Mouse (Mus musculus) C2C12 (cell line): ENCODE results near the gene Tex22. TPM values are rescaled to one million over a fixed set of nuclear protein-coding genes. Genes with fewer than 3 reads are reported as not detected.

Source experiments
- H3K27me3 ChIP-seq: one replicate; pipeline ENCODE4 v1.6.1; 2011; ENCODE audit not compliant: control insufficient read depth, insufficient read depth, insufficient read length
- H3K36me3 ChIP-seq: one replicate; pipeline ENCODE4 v1.6.1; 2011; ENCODE audit not compliant: control insufficient read depth, insufficient read depth
- H3K4me3 ChIP-seq: one replicate; pipeline ENCODE4 v1.5.1; 2011; ENCODE audit warnings: mild to moderate bottlenecking, control low read depth; ENCODE audit not compliant: poor library complexity, insufficient read depth, severe bottlenecking
- H3K79me2 ChIP-seq: one replicate; pipeline ENCODE4 v1.6.1; 2011; ENCODE audit not compliant: control insufficient read depth, insufficient read depth
- H3K79me3 ChIP-seq: one replicate; pipeline ENCODE4 v1.6.1; 2011; ENCODE audit warnings: low read depth, control low read depth
- H3ac ChIP-seq: one replicate; pipeline ENCODE3; 2011; ENCODE audit warnings: low read depth; ENCODE audit not compliant: control insufficient read depth, insufficient read length
- CEBPB ChIP-seq: IDR thresholded peaks from one replicate; pipeline ENCODE4 v1.6.1; 2011; ENCODE audit warnings: low read depth, mild to moderate bottlenecking, control low read depth, moderate library complexity
- CTCF ChIP-seq: IDR thresholded peaks from one replicate; pipeline ENCODE4 v1.5.1; 2011; ENCODE audit not compliant: control insufficient read depth, insufficient read depth, insufficient read length
- FOSL1 ChIP-seq: IDR thresholded peaks from one replicate; pipeline ENCODE4 v1.8.0; 2011; ENCODE audit warnings: mild to moderate bottlenecking, low read length; ENCODE audit not compliant: poor library complexity, insufficient read depth, severe bottlenecking
- MAX ChIP-seq: IDR thresholded peaks from one replicate; pipeline ENCODE4 v1.6.1; 2011; ENCODE audit warnings: mild to moderate bottlenecking, control low read depth
- MYOD1 ChIP-seq: IDR thresholded peaks from one replicate; pipeline ENCODE4 v1.6.1; 2011; ENCODE audit warnings: low read depth; ENCODE audit not compliant: control insufficient read depth, insufficient read length
- MYOG ChIP-seq: IDR thresholded peaks from one replicate; pipeline ENCODE4 v1.6.1; 2011; ENCODE audit not compliant: control insufficient read depth, insufficient read length; ENCODE audit errors: extremely low read depth
- USF1 ChIP-seq: IDR thresholded peaks from one replicate; pipeline ENCODE4 v1.6.1; 2011; ENCODE audit warnings: low read depth, mild to moderate bottlenecking, control low read depth, moderate library complexity
- microRNA-seq: library from miRNA; unstranded; fragments of <30 nt; microRNA quantifications from one replicate; pipeline ENCODE4, GENCODE M21; 2019; ENCODE audit warnings: borderline microRNAs expressed
- polyA plus RNA-seq: library from polyadenylated mRNA; unstranded; fragments of >200 nt; fragmentation: generic; extraction: Trizol; gene quantifications from one replicate; pipeline ENCODE4 v1.2.1, GENCODE M21; 2012; ENCODE audit warnings: missing spikeins

Gene Tex22
- polyA plus RNA-seq, 1 experiment = not detected

DNA sequence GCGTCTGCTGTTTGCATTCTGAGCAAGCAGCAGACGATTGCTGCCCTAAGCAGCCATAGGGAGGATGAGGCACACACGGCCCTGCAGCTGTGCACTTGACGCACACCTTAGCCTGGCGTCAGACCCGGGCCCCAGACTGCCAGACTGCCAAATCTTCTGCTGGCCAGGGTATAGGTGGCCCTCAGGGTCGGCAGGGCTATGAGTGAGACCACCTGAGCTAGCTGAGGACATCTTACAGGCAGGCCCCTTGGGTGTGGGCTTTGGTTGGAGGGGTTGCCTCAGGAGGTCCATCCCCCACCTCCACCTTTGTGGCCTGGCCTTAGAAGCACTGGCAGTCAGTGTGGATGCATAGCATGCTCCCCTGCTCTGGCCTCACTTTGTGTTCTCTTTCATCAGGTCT, 61.1 kb downstream of the Tex22 start:
- no peak overlapping the region for H3K4me3 ChIP-seq
- H3K79me2 ChIP-seq = peaks cover 2% of the 10 kb centered on the region
- H3K36me3 ChIP-seq = peaks cover 60% of the 10 kb centered on the region
- no peaks in the 10 kb centered on the region for H3K79me3 ChIP-seq
- no peak for TF ChIP-seq FOSL1
- TF ChIP-seq MAX = no peak
- TF ChIP-seq USF1 = no peak
- no peak for TF ChIP-seq CEBPB
- TF ChIP-seq CTCF = no peak
- no peak for TF ChIP-seq MYOG
- TF ChIP-seq MYOD1 = no peak
- H3ac ChIP-seq = no peak overlapping the region
- H3K27me3 ChIP-seq = no peaks in the 10 kb centered on the region

DNA sequence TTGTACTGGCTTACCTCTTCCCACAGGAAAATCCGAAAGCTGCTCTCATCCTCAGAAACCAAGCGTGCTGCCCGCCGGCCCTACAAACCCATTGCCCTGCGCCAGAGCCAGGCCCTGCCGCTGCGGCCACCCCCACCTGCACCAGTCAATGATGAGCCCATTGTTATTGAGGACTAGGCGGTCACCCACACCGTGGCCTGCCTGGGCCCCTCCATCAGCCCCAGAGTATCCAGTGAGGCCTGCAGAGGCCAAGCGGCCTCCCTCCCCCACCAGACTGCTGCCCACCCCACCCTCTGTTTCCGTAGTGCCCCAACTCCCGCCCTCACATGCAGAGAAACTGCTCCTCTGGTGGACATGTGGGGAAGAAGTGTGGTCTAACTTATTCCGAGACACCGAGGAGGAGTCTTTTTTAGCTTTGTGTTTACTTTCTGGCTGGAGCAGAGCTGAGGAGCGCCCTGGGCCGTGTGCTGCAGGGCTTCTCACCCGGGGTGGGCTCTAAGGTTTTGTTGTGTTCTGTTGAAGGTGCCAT, 62.3 kb downstream of the Tex22 start:
- TF ChIP-seq MYOD1 (no peak), CTCF (no peak), USF1 (no peak), FOSL1 (no peak)
- no peaks in the 10 kb centered on the region for H3K27me3 ChIP-seq
- peaks cover 54% of the 10 kb centered on the region for H3K36me3 ChIP-seq
- peaks cover 13% of the 10 kb centered on the region for H3K79me2 ChIP-seq
- peaks cover 9% of the 10 kb centered on the region for H3K79me3 ChIP-seq
- no peak overlapping the region for H3ac ChIP-seq
- no peak overlapping the region for H3K4me3 ChIP-seq

DNA sequence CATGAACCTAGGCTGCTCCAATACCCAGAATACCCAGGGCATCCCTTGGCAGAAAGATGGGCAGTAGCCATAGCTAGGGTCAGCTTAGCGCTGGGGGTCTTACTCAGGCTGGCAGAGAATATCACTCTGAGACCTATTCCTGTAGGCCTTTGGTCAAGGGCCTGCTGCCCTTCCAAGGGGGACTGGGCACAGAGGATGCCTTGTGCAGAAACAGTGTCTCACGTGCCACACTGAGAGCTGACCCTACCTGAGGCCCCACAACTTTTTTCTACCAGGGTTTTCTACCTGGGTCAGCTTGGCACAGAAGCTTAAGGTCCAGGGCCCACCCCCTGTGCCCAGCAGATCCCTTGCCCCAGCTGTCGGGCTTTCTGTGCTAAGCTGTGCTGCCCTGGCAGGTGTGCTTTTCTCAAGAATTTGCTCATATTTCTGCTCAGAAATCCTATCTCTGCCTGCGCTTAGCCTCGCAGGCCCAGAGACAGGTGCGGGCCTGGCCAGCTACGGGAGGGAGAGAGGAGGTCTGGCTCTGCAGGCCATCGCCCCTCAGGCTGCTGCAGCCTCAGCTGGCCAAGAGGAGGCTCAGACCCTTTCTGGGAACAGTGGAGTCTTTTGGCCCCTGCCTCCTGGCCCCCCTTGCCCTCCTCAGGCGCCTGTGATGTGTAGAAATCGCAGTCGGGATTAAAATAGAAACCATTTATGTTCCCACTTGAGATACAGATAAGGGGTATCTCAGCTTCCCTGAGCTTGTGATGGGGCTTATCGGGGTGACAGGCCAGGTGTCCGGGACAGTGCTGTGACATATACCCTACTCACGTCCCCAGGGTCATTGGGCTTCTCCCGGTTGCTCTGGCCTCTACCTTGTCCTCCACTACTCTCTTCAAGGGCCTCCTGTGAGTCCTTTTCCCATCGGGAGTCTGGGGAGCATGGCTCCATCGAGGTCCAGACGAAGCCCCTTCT, 63.2 kb downstream of the Tex22 start:
- Histone ChIP-seq H3K4me3 (no peak overlapping the region), H3K79me2 (peaks cover 23% of the 10 kb centered on the region), H3K79me3 (peaks cover 18% of the 10 kb centered on the region), H3ac (no peak overlapping the region), H3K36me3 (peaks cover 57% of the 10 kb centered on the region), H3K27me3 (no peaks in the 10 kb centered on the region)
- TF ChIP-seq CEBPB (no peak), USF1 (no peak), MYOG (no peak), FOSL1 (no peak), MAX (no peak), MYOD1 (no peak), CTCF (no peak)

DNA sequence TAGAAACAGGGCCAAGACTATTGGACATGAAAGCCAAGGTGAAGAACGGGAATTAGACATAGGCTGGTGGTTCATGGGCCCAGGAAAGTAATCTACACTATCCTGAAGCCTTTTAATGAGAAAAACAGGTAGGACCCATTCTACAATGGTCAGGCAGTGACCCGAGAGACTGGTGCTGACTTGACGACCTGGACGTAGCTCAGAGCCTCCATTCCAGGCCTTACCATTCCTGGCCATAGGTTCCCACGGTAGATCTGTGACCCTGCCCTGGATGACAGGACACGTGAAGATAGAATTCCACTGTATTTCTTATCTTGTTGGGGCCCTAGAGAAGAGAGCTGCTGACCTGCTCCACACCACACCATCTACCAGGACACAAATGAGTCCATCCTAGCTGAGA, 64.0 kb downstream of the Tex22 start:
- TF ChIP-seq USF1 (no peak), MYOD1 (no peak), CEBPB (no peak), FOSL1 (no peak), MYOG (no peak), CTCF (no peak), MAX (no peak)
- Histone ChIP-seq H3K4me3 (no peak overlapping the region), H3K27me3 (no peaks in the 10 kb centered on the region), H3ac (no peak overlapping the region), H3K36me3 (peaks cover 53% of the 10 kb centered on the region), H3K79me3 (peaks cover 23% of the 10 kb centered on the region), H3K79me2 (peaks cover 31% of the 10 kb centered on the region)

Small RNAs within 50 kb of the gene (microRNA-seq; reads per million reads assigned to microRNA genes)
- gene Gm44471 = not detected

Other genes with a start within 250 kb of the Tex22 start
- gene Cdca4, start 245.1 kb upstream of the Tex22 start, polyA plus RNA-seq = 61.9 TPM
- gene Gpr132, start 206.3 kb upstream of the Tex22 start, polyA plus RNA-seq = 0.06 TPM
- 85.1 TPM for gene Jag2, start 144.7 kb upstream of the Tex22 start, polyA plus RNA-seq
- gene Nudt14, start 132.4 kb upstream of the Tex22 start, polyA plus RNA-seq = 77.7 TPM
- gene Btbd6, start 98.0 kb upstream of the Tex22 start, polyA plus RNA-seq = 17.2 TPM
- gene Brf1, start 73.8 kb upstream of the Tex22 start, polyA plus RNA-seq = 27.2 TPM
- 48.8 TPM for gene Pacs2, start 60.0 kb upstream of the Tex22 start, polyA plus RNA-seq
- 90.8 TPM for gene Mta1, start 23.8 kb downstream of the Tex22 start, polyA plus RNA-seq
- gene Crip2, start 65.7 kb downstream of the Tex22 start, polyA plus RNA-seq = 775 TPM
- gene Crip1, start 71.8 kb downstream of the Tex22 start, polyA plus RNA-seq = 1,644 TPM
- gene Tedc1, start 81.9 kb downstream of the Tex22 start, polyA plus RNA-seq = 23.8 TPM
- 6.3 TPM for gene Tmem121, start 111.4 kb downstream of the Tex22 start, polyA plus RNA-seq